Mouse (Mus musculus): Measurements from ENCODE around the gene Mdfic. TPM values are rescaled to one million over a fixed set of nuclear protein-coding genes. Genes with fewer than 3 reads are reported as not detected.

Mdfic gene
- polyA plus RNA-seq, 1 experiment, result 2.1 TPM

- TF ChIP-seq POLR2A (IDR thresholded peaks at IDR 0.05; ENCODE audit: borderline replicate concordance, insufficient read depth, low read length) (no peak), CTCF (IDR thresholded peaks at IDR 0.05; ENCODE audit: borderline replicate concordance, insufficient read depth, low read depth, low read length) (no peak)
- 87% methylated on average over 5 of the region's 5 CpGs for WGBS
- DNase-seq, result no peak
- H3K27ac ChIP-seq (ENCODE audit: insufficient read depth, low read length), result no peak overlapping the region
- no peak overlapping the region for H3K4me3 ChIP-seq (replicated peaks; ENCODE audit: insufficient read depth, low read depth, low read length)
- no peaks in the 10 kb centered on the region for H3K27me3 ChIP-seq (ENCODE audit: control insufficient read depth, insufficient read depth, low read length)
- no peaks in the 10 kb centered on the region for H3K4me1 ChIP-seq (ENCODE audit: control insufficient read depth, insufficient read depth, low read length)
Measured at GRCm38 (mm10) chr6:15752160-15752559, 31.7 kb downstream of the Mdfic start.

GRCm38 (mm10) chr6:15753208-15753607 is 32.7 kb downstream of the Mdfic start:
- Histone ChIP-seq H3K4me1 (ENCODE audit: control insufficient read depth, insufficient read depth, low read length) (no peaks in the 10 kb centered on the region), H3K27ac (ENCODE audit: insufficient read depth, low read length) (no peak overlapping the region), H3K27me3 (ENCODE audit: control insufficient read depth, insufficient read depth, low read length) (no peaks in the 10 kb centered on the region), H3K4me3 (replicated peaks; ENCODE audit: insufficient read depth, low read depth, low read length) (no peak overlapping the region)
- DNase-seq, result no peak
- TF ChIP-seq CTCF (IDR thresholded peaks at IDR 0.05; ENCODE audit: borderline replicate concordance, insufficient read depth, low read depth, low read length) (no peak), POLR2A (IDR thresholded peaks at IDR 0.05; ENCODE audit: borderline replicate concordance, insufficient read depth, low read length) (no peak)

- DNase-seq, result no peak
- H3K27ac ChIP-seq (ENCODE audit: insufficient read depth, low read length), result no peak overlapping the region
- WGBS, result 83% methylated on average over 3 of the region's 3 CpGs
- H3K4me3 ChIP-seq (replicated peaks; ENCODE audit: insufficient read depth, low read depth, low read length), result no peak overlapping the region
- no peaks in the 10 kb centered on the region for H3K27me3 ChIP-seq (ENCODE audit: control insufficient read depth, insufficient read depth, low read length)
- H3K4me1 ChIP-seq (ENCODE audit: control insufficient read depth, insufficient read depth, low read length), result no peaks in the 10 kb centered on the region
- TF ChIP-seq CTCF (IDR thresholded peaks at IDR 0.05; ENCODE audit: borderline replicate concordance, insufficient read depth, low read depth, low read length), result no peak
- no peak for TF ChIP-seq POLR2A (IDR thresholded peaks at IDR 0.05; ENCODE audit: borderline replicate concordance, insufficient read depth, low read length)
Measured at GRCm38 (mm10) chr6:15758394-15758793, 37.9 kb downstream of the Mdfic start.

- no peak for TF ChIP-seq POLR2A (IDR thresholded peaks at IDR 0.05; ENCODE audit: borderline replicate concordance, insufficient read depth, low read length)
- TF ChIP-seq CTCF (IDR thresholded peaks at IDR 0.05; ENCODE audit: borderline replicate concordance, insufficient read depth, low read depth, low read length), result no peak
Measured at GRCm38 (mm10) chr6:15760750-15761149, 40.3 kb downstream of the Mdfic start.

GRCm38 (mm10) chr6:15764039-15764438 is 43.6 kb downstream of the Mdfic start:
- WGBS, result 91% methylated on average over 7 of the region's 7 CpGs
- H3K4me3 ChIP-seq (replicated peaks; ENCODE audit: insufficient read depth, low read depth, low read length), result no peak overlapping the region
- no peaks in the 10 kb centered on the region for H3K27me3 ChIP-seq (ENCODE audit: control insufficient read depth, insufficient read depth, low read length)
- H3K4me1 ChIP-seq (ENCODE audit: control insufficient read depth, insufficient read depth, low read length), result no peaks in the 10 kb centered on the region
- DNase-seq, result no peak
- no peak for TF ChIP-seq CTCF (IDR thresholded peaks at IDR 0.05; ENCODE audit: borderline replicate concordance, insufficient read depth, low read depth, low read length)
- no peak overlapping the region for H3K27ac ChIP-seq (ENCODE audit: insufficient read depth, low read length)

More at GRCm38 (mm10) chr6:15760750-15761149, 40.3 kb downstream of the Mdfic start:
- H3K27ac ChIP-seq (ENCODE audit: insufficient read depth, low read length), result no peak overlapping the region
- no peaks in the 10 kb centered on the region for H3K4me1 ChIP-seq (ENCODE audit: control insufficient read depth, insufficient read depth, low read length)
- H3K27me3 ChIP-seq (ENCODE audit: control insufficient read depth, insufficient read depth, low read length), result no peaks in the 10 kb centered on the region
- no peak for DNase-seq
- 33% methylated on average over 6 of the region's 6 CpGs for WGBS
- no peak overlapping the region for H3K4me3 ChIP-seq (replicated peaks; ENCODE audit: insufficient read depth, low read depth, low read length)

- Histone ChIP-seq H3K4me3 (replicated peaks; ENCODE audit: insufficient read depth, low read depth, low read length) (no peak overlapping the region), H3K27ac (ENCODE audit: insufficient read depth, low read length) (no peak overlapping the region), H3K4me1 (ENCODE audit: control insufficient read depth, insufficient read depth, low read length) (no peaks in the 10 kb centered on the region), H3K27me3 (ENCODE audit: control insufficient read depth, insufficient read depth, low read length) (no peaks in the 10 kb centered on the region)
- 61% methylated on average over 6 of the region's 6 CpGs for WGBS
- TF ChIP-seq CTCF (IDR thresholded peaks at IDR 0.05; ENCODE audit: borderline replicate concordance, insufficient read depth, low read depth, low read length), result no peak
- no peak for TF ChIP-seq POLR2A (IDR thresholded peaks at IDR 0.05; ENCODE audit: borderline replicate concordance, insufficient read depth, low read length)
- DNase-seq, result no peak
Measured at GRCm38 (mm10) chr6:15767460-15767859, 47.0 kb downstream of the Mdfic start.

- Histone ChIP-seq H3K4me3 (replicated peaks; ENCODE audit: insufficient read depth, low read depth, low read length) (no peak overlapping the region), H3K4me1 (ENCODE audit: control insufficient read depth, insufficient read depth, low read length) (no peaks in the 10 kb centered on the region), H3K27me3 (ENCODE audit: control insufficient read depth, insufficient read depth, low read length) (no peaks in the 10 kb centered on the region), H3K27ac (ENCODE audit: insufficient read depth, low read length) (no peak overlapping the region)
- DNase-seq, result no peak
- TF ChIP-seq CTCF (IDR thresholded peaks at IDR 0.05; ENCODE audit: borderline replicate concordance, insufficient read depth, low read depth, low read length), result no peak
- 72% methylated on average over 8 of the region's 8 CpGs for WGBS
Measured at GRCm38 (mm10) chr6:15770128-15770527, 49.7 kb downstream of the Mdfic start.

- no peak overlapping the region for H3K4me3 ChIP-seq (replicated peaks; ENCODE audit: insufficient read depth, low read depth, low read length)
- TF ChIP-seq POLR2A (IDR thresholded peaks at IDR 0.05; ENCODE audit: borderline replicate concordance, insufficient read depth, low read length) (no peak), CTCF (IDR thresholded peaks at IDR 0.05; ENCODE audit: borderline replicate concordance, insufficient read depth, low read depth, low read length) (no peak)
- no peaks in the 10 kb centered on the region for H3K4me1 ChIP-seq (ENCODE audit: control insufficient read depth, insufficient read depth, low read length)
- no peaks in the 10 kb centered on the region for H3K27me3 ChIP-seq (ENCODE audit: control insufficient read depth, insufficient read depth, low read length)
- no peak for DNase-seq
- WGBS, result 80% methylated on average over 3 of the region's 3 CpGs
- H3K27ac ChIP-seq (ENCODE audit: insufficient read depth, low read length), result no peak overlapping the region
Measured at GRCm38 (mm10) chr6:15777070-15777469, 56.6 kb downstream of the Mdfic start.
